Mouse (Mus musculus): ENCODE data around the gene Pnmal1.

GRCm38 (mm10) chr7:16919395-16920149 is 39.9 kb upstream of the Pnmal1 start:
- TF ChIP-seq CTCF (IDR thresholded peaks at IDR 0.05; ENCODE audit: extremely low read depth, insufficient read length, insufficient replicate concordance, low read depth, low read length) (no peak), POLR2A (IDR thresholded peaks at IDR 0.05; ENCODE audit: low read depth, low read length) (no peak)

Data from small intestine, adult 2 months (tissue).